Mouse (Mus musculus): Measurements from ENCODE around the gene Bcl2. TPM values are rescaled to one million over a fixed set of nuclear protein-coding genes. Genes with fewer than 3 reads are reported as not detected.

Bcl2 gene
- total and polyA plus RNA-seq, 2 experiments from 2014 or later = 9.0 to 13.5 TPM

GRCm38 (mm10) chr1:106503910-106504309, 210.2 kb downstream of the Bcl2 start:
- DNase-seq (ENCODE audit: low spot score) = no peak
- ATAC-seq (ENCODE audit: low FRiP score) = no peak
- H3K27me3 ChIP-seq (ENCODE audit: insufficient read depth, low read length) = no peaks in the 10 kb centered on the region
- no peaks in the 10 kb centered on the region for H3K4me1 ChIP-seq (ENCODE audit: insufficient read depth, low read length)
- no peak overlapping the region for H3K4me3 ChIP-seq (ENCODE audit: low read depth, low read length)
- no peaks in the 10 kb centered on the region for H3K36me3 ChIP-seq (ENCODE audit: insufficient read depth, low read length)
- H3K4me2 ChIP-seq (ENCODE audit: low read depth, low read length, poor library complexity, severe bottlenecking) = no peak overlapping the region
- no peak overlapping the region for H3K9ac ChIP-seq (replicated peaks; ENCODE audit: low read length, poor library complexity, severe bottlenecking)
- no peak overlapping the region for H3K27ac ChIP-seq (ENCODE audit: low read depth, low read length)
- TF ChIP-seq CTCF (IDR thresholded peaks at IDR 0.05) = no peak
- no peaks in the 10 kb centered on the region for H3K9me3 ChIP-seq (ENCODE audit: low read length)
- WGBS = 85% methylated on average over 3 of the region's 3 CpGs

DNA sequence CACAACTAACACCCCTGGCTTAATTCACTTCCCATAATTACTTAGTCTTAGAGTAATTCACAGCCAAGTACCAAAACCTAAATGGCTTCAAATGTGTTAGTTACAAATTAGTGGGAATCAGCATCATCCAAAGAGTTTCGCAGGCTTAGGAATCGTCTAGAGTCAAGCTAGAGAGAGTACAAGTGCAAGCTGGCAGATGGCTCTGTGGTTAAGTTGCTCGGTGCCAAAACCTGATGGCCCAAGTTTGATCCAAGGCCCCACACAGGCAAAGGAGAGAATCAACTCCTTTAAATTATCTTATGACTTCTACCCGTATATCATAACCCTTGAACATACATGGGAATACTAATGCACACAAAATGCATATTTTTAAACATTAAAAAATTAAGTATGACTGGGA, 210.7 kb downstream of the Bcl2 start:
- H3K36me3 ChIP-seq (ENCODE audit: insufficient read depth, low read length) = no peaks in the 10 kb centered on the region
- no peaks in the 10 kb centered on the region for H3K27me3 ChIP-seq (ENCODE audit: insufficient read depth, low read length)
- ATAC-seq (ENCODE audit: low FRiP score) (no peak), DNase-seq (ENCODE audit: low spot score) (peak; percentile 6)
- no peaks in the 10 kb centered on the region for H3K9me3 ChIP-seq (ENCODE audit: low read length)
- H3K4me3 ChIP-seq (ENCODE audit: low read depth, low read length) = no peak overlapping the region
- WGBS = 91% methylated on average over 4 of the region's 4 CpGs
- no peak overlapping the region for H3K9ac ChIP-seq (replicated peaks; ENCODE audit: low read length, poor library complexity, severe bottlenecking)
- no peaks in the 10 kb centered on the region for H3K4me1 ChIP-seq (ENCODE audit: insufficient read depth, low read length)
- H3K27ac ChIP-seq (ENCODE audit: low read depth, low read length) = no peak overlapping the region
- TF ChIP-seq CTCF (IDR thresholded peaks at IDR 0.05) = no peak
- no peak overlapping the region for H3K4me2 ChIP-seq (ENCODE audit: low read depth, low read length, poor library complexity, severe bottlenecking)

DNA sequence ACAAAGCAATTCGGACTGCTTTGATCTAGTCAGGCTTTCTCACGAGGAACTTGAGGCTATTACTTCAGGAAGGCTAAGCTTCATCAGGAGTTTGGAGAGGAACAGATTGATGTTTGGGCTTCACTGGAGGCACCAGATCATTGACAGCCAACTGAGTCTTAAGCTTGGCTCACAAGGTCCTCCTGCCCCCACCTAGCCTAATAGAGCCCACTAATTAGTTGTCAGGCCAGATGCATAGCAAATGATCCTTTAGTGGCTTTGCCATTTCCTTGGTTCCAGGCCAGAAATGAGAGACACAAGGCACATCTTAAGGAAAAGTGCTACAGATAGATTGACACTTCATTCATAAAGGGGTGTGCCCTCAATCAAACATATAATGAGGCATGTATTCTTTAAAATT, 216.1 kb downstream of the Bcl2 start:
- Histone ChIP-seq H3K4me1 (ENCODE audit: insufficient read depth, low read length) (no peaks in the 10 kb centered on the region), H3K36me3 (ENCODE audit: insufficient read depth, low read length) (no peaks in the 10 kb centered on the region), H3K9ac (replicated peaks; ENCODE audit: low read length, poor library complexity, severe bottlenecking) (no peak overlapping the region), H3K4me2 (ENCODE audit: low read depth, low read length, poor library complexity, severe bottlenecking) (no peak overlapping the region), H3K4me3 (ENCODE audit: low read depth, low read length) (no peak overlapping the region), H3K9me3 (ENCODE audit: low read length) (no peaks in the 10 kb centered on the region), H3K27me3 (ENCODE audit: insufficient read depth, low read length) (no peaks in the 10 kb centered on the region), H3K27ac (ENCODE audit: low read depth, low read length) (no peak overlapping the region)
- TF ChIP-seq CTCF (IDR thresholded peaks at IDR 0.05) = no peak
- ATAC-seq (ENCODE audit: low FRiP score) (no peak), DNase-seq (ENCODE audit: low spot score) (peak; percentile 53)
- 71% methylated on average over 2 of the region's 2 CpGs for WGBS

Small RNA genes lying within 50 kb of the gene (microRNA-seq; reads per million reads assigned to microRNA genes)
- not detected for gene Mir3473f (ENCODE audit: borderline number of aligned reads)

Other genes starting within 250 kb of the Bcl2 start
- 10.6 and 14.3 TPM in 2 replicates for gene Kdsr, start 45.5 kb upstream of the Bcl2 start, total RNA-seq (2014; rRNA removed)
- 17.1 and 18.9 TPM in 2 replicates for gene Kdsr, start 45.5 kb upstream of the Bcl2 start, polyA plus RNA-seq (2015; fragmentation: Nextera tagmentation; extraction: Ambion mirVana)
- 20.1 and 23.9 TPM in 2 replicates for gene Vps4b, start 82.5 kb upstream of the Bcl2 start, total RNA-seq (2014; rRNA removed)
- gene Vps4b, start 82.5 kb upstream of the Bcl2 start, polyA plus RNA-seq (2015; fragmentation: Nextera tagmentation; extraction: Ambion mirVana) = 23.1 and 23.4 TPM in 2 replicates
- 0.71 TPM in 1 of 2 replicates, not detected in the other for gene Serpinb5, start 146.9 kb upstream of the Bcl2 start, total RNA-seq (2014; rRNA removed)
- gene Serpinb5, start 146.9 kb upstream of the Bcl2 start, polyA plus RNA-seq (2015; fragmentation: Nextera tagmentation; extraction: Ambion mirVana) = 0.15 TPM in 1 of 2 replicates, not detected in the other
- 0.27 TPM in 1 of 2 replicates, not detected in the other for gene Serpinb12, start 220.2 kb upstream of the Bcl2 start, total RNA-seq (2014; rRNA removed)
- not detected in 2 replicates for gene Serpinb12, start 220.2 kb upstream of the Bcl2 start, polyA plus RNA-seq (2015; fragmentation: Nextera tagmentation; extraction: Ambion mirVana)

Data from midbrain, postnatal 0 days (tissue).